Mouse (Mus musculus) brain, embryonic 14.5 days (tissue): ENCODE results near the gene Ptprcap.

ENCODE experiments used
- CTCF ChIP-seq: fragments of 200-500 bp; IDR thresholded peaks from 2 replicates; pipeline ENCODE4 v1.5.1; 2012; ENCODE audit warnings: inconsistent platforms, mild to moderate bottlenecking, moderate library complexity, borderline replicate concordance; ENCODE audit not compliant: insufficient read depth, insufficient read length; ENCODE audit errors: extremely low read depth
- POLR2A ChIP-seq: fragments of 200-500 bp; IDR thresholded peaks from 2 replicates; pipeline ENCODE4 v1.6.1; 2012; ENCODE audit warnings: mild to moderate bottlenecking, inconsistent platforms, borderline replicate concordance; ENCODE audit not compliant: poor library complexity, insufficient read depth, insufficient read length, severe bottlenecking; ENCODE audit errors: extremely low read depth

DNA sequence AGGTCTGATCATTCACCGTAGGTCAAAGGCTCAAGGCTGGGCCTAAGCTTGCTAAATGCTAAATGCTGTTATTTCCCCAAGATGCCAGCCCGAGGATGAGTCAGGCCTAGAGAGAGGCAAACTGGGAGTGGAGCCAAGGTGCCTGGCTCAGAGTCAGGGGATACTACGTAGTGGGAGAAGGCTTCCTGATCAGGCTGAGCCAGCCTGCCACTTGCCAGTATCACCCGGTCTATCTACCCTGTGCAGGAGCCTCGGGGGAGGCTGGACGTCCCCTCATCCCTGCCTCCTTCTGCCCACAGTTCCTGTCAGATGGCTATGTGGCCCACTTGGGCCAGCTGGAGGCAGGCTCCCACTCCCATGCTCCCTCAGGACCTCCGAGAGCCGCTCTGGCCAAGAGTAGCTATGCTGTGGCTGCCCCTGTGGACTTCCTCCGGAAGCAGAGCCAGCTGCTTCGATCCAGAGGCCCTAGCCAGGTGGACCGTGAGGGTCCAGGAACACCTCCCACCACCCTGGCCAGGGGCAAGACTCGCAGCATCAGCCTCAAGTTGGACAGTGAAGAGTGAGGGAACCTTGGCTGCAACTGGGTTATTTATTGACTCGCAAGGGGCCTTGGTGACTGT lies 40.1 kb upstream of the Ptprcap start:
- TF ChIP-seq CTCF (no peak), POLR2A (no peak)
